Mouse (Mus musculus) bone marrow, adult 2 months (tissue): ENCODE results near the gene Tcam1.

Experiments used
- CTCF ChIP-seq: fragments of 200-500 bp; IDR thresholded peaks from 2 replicates; pipeline ENCODE4 v1.5.1; 2011; ENCODE audit warnings: low read length, control low read depth; ENCODE audit not compliant: control insufficient read depth, insufficient read depth
- POLR2A ChIP-seq: fragments of 200-500 bp; IDR thresholded peaks from 2 replicates; pipeline ENCODE4 v1.6.1; 2011; ENCODE audit warnings: low read depth, mild to moderate bottlenecking, control low read depth, low read length, borderline replicate concordance; ENCODE audit not compliant: control insufficient read depth

- TF ChIP-seq CTCF (no peak), POLR2A (no peak)
Measured at GRCm38 (mm10) chr11:106254767-106255166, 21.7 kb upstream of the Tcam1 start.
